Mouse (Mus musculus) adipocyte (in vitro differentiated cells): ENCODE data around the gene Qrich2.
"Not testable (repeated sequence)": the region's sequence is repeated elsewhere in the genome, so short reads cannot be mapped to it uniquely, and the experiment has no call there.

ENCODE experiments used
- DNase-seq: peaks from one replicate; pipeline ENCODE4 v3.0.0-alpha.2; 2016; ENCODE audit warnings: low spot score

Gene Qrich2

DNA sequence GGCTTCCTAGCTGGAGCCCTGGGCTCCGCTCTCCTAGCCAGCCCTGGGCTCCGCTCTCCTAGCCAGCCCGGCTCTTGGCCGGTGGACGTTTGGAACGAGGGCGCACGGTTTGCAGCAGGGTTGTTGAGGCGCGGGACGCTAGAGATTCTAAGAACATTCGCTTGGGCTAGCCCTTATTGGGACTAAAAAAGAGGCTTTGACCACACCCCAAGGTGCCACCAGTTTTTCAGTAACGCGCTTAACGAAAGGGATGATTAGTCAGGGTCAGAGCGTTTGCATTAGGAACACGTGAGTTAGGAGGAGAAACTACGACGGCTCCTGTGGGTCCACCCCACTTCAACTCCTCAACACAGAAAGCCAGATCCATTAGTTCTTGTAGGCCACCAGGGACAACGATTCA, at the start of gene Qrich2:
Gene Qrich2 (minus strand): TSS at position 101 of the 400 bp plus-strand sequence.
- DNase-seq = no peak

DNA sequence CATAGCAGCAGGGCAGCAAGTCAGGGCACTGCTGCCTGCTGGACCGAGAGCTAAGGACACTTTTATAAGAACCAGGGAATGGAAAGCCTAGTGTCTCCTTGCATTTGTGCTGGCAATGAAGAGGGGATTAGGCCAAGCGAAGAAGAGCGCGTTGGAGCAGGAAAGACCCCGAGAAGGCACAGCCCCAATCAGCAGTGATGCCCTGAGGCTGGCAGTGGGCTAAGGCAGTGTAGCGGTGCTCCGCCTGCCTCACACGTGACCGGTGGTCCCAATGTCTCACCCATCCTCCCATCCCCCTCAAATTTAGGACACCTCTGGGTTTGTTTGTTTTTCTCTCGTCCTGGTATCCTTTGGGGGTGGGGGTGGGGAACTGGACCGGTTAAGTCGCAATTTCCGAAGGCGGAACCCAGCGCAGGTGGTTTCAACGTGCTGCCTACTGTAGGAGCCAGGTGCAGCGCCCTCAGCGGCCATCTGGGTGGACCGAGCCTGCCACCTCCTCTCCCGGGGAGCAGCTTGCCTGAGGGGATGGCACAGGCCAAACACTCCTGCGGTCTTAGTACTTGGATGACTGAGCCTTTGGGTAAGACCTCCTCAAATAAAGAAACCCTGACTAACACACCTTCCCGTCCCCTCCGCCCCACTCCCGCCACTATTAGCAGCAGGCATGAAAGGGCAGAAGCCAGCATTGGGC, 49.4 kb upstream of the Qrich2 start:
- no peak for DNase-seq

DNA sequence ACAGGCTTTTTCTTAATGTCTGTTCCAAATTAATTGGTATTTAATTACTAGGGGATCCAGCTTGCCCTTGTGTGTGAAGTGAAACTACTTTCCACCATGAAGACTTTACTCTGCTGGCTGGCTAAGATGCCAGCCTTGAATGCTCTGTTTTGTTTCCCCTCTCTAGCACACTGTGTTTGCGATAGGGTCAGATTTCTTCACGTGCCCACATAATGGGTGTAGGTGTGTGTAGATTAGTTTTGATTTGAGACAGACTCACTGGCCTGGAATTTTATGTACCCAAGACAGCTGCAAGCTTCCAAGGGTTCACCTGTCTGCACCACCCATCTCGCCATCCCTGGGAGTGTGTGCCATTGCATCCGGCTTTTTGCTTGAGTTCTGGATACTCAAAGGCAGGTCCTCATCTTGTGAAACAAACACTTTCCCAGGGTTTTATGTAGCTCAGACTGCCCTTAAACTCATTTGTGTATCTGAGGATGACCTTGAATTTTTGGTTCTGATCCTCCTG, 47.5 kb upstream of the Qrich2 start:
- DNase-seq = no peak

DNA sequence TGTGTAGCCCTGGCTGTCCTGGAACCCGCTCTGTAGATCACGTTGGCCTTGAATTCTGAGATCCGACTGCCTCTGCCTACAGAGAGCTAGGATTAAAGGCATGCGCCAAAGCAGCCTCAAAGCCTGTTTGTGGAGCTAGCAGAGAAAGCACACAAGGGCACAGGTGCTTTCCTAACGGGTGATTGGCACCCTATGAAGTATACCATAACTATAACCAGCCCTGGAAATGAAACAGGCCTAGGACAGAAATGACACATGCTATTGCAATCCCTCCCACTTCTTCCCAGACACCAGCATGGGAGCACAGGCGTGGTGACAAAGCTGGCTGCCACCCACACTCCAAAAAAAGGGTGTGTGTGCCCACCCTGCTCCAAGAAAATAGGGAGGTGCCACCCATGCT, 46.9 kb upstream of the Qrich2 start:
- no peak for DNase-seq

DNA sequence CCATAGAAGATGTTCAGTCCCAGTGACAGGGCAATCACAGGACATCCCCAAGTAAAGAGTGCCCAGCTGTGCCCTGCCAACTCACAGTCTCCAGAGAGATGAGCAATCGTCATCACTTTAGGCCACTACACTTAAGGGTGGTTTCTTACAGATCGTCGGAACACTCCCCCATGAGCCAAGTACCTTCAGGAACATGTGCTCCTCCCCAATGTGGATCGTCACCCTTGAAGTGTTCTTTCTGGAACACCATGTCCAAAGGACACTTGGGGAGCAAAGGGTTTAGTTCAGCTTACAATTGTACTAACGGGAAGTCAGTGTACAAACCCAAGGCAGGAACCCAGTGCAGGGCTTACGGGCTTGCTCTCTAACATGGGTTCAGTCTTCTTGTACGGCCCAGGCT, 46.1 kb upstream of the Qrich2 start:
- DNase-seq = no peak

DNA sequence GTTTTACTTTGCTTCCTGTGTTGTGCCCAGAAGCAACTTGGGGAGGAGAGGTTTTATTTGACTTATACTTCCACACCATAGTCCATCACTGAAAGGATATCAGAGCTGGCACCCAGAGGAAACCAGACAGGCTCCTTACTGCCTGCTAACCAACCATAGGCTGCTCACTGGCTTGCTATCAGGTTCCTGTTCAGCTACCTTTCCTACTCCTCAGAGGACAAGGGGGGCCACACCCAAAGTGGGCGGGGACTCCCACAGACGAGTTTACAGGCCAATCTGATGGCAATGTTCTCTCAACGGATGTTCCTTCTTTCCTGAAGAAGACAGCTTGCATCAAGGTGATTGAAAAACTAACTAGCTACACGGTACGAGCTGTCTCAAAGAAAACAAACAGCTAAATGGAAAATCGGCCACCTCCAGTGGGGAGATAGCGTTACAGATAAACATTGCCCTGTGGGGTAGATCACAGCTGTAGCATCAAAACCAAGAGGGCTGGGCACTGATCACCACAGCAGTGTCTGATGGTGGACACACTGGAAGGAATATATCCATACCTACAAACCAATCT, 45.3 kb upstream of the Qrich2 start:
- no peak for DNase-seq

DNA sequence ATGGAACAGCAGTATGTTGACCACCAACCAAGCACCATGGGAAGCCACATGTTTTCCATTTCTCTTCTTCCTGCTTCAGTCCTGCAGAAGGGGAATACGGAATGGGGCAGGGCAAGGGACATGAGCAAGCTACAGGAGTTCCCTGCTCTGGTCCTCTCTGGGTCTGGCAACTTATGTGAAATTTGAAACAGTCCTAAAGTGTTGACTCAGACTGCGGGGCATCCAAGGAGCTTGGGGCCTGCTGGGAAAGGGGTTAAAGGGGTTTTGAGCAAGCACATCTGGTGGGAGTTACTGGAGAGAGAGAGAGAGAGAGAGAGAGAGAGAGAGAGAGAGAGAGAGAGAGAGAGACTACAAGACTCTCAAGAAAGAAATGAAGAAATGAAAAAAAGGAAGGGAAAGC, 42.6 kb upstream of the Qrich2 start:
- peak; percentile 70 for DNase-seq

DNA sequence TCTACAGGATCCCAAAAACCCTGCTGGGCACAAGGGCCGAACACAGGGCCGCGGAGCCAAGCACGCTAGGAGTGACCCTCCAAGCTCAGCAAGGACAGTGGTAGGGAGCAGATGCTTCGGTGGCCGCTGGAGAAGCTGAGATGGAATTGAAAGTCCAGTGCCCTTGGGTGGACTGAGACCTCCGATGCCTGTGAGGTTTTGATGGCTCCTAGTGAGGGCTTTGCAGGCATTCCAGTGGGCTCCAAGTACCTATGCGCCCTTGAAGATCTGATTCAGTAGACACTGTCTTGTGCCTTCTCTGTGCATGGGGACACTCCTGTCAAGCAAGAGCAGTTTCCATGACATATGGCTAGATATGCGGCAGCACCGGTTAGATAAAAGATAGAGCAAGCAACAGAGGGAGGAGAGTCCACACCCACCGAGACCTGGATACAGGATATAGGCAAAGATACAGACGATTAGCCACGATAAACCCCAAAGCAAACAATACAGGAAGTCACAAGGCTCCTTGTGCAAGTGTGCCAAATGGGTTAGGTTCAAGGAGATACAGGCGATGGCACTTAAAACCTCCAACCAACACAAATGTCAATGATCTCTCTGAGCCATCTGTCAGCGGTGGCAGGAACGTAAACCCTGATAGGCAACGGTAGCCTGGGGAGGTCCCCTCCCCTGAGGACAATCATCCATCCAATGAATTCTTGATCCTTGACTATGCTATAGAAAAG, 40.3 kb upstream of the Qrich2 start:
- DNase-seq = no peak

DNA sequence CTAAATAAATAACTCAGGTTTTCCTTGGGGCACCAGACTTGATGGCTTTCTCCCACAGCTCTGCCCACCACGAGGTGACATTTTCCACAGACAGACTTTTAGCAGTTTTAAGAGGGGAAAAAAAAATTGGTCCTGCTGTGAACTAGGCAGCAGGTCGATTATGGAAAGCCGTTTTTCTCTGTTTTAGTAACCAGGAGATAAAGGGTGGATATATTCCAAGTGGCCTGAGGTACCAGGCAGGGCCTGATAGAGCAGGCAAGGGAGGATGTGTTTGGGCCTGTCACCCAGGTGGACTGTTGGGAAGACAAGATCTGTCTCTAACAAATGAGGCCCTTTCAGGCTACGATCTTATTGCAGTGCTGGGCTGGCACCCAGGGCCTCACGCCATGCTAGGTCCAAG, 39.5 kb upstream of the Qrich2 start:
- no peak for DNase-seq

DNA sequence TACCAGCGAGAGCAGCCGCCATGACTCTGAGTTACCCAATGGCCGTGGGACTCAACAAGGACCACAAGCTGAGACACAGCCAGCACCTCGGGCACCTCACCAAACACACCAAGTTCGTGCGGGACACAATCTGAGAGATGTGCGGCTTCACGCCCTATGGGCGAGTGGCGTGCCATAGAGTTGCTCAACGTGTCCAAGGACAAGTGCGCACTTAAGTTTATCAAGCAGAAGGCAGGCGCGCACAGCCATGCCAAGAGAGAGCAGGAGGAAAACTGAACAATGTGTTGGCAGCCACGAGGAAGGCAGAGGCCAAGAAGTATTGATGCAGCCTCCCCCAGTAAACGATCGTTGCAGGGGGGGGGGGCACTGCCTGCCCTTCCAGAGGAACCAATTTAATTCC, 38.5 kb upstream of the Qrich2 start:
- DNase-seq = no peak

DNA sequence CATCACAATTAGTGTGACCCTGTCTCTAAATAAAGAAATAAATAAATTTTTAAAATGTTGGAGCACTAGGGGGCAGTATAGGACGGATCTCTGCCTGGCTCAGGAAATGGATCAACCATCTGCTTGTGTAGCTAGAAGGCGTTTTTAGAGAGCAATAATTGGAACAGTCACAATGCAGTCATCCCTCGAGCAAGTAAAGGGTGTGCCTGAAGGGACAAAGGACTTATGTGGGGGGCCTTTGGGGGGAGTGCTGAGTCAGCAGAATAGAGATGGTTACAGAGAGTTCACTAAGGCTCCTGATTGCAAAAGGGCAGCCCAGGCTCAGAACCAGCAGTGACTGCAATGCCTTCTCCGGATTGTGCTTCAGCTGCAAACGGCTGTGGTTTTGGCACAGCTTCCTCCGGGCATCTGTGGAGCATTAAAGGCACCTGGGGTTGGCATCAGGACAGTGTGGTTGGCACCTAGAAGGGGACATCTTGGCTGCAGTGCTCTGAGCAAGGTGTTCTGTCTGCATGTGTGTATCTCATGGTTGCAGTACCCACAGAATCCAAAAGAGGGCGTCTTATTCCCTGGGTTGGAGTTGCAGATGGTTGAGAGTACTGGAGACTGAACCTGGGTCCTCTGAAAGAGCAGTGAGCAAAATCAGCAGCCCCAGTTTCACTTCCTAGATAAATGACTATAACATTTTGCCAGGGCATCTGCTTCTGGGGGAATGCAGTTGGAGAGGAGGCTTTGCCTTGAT, 35.1 kb upstream of the Qrich2 start:
- DNase-seq = peak; percentile 76

DNA sequence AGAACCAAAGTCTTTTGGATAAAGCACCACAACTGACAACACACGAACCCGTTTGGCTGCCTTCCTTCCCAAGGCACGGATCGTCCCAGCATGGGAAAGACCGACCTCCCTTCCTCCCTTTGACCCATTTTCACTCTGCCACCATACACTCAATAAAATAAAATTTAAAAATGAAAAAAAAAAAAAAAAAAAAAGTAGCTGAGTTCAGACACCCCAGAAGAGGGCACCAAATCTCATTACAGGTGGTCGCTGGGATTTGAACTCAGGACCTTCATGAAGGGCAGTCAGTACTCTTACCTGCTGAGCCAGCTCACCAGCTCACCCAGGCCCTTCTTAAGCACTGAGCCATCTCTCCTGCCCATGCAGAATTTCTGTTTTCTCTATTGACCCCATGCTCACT, 33.0 kb upstream of the Qrich2 start:
- no peak for DNase-seq

DNA sequence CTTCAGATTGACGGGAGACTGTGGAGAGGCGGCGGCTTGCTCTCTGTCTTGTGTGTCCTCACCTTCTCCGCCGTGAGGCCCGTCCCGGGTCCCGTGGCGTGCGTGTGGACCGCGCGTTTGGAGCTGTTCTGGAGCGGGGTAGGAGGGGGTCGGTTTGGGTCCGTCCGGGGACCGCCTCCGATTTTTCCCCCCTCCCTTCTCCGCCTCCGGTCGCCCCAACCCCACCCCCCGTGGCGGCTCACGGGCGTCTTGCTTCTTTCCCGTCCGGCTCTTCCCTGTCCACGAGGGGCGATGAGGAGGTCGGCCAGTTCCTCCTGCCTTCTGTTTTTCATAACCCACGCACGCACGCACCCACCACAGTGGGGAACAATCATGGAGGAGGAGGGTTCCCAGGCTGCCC, 32.6 kb upstream of the Qrich2 start:
- DNase-seq = no peak

DNA sequence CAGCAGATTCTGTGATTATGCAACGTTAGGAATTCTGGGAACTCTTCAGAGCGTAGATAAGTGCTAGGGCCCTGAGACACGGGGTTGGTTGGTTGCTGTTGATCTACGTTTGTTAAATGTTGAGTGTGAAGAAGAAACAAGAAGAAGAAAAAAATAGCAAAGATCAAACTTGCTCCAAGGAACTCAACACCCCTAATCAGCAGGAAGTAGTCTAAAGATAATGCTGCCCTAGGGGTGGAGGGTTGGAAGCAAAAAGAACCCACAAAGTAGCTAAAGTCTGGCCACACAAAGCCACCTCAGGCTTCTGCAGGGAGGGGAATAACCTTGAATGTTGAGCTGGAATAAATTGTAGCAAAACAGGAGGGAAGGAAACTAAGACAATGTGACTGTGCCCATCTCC, 31.3 kb upstream of the Qrich2 start:
- no peak for DNase-seq

DNA sequence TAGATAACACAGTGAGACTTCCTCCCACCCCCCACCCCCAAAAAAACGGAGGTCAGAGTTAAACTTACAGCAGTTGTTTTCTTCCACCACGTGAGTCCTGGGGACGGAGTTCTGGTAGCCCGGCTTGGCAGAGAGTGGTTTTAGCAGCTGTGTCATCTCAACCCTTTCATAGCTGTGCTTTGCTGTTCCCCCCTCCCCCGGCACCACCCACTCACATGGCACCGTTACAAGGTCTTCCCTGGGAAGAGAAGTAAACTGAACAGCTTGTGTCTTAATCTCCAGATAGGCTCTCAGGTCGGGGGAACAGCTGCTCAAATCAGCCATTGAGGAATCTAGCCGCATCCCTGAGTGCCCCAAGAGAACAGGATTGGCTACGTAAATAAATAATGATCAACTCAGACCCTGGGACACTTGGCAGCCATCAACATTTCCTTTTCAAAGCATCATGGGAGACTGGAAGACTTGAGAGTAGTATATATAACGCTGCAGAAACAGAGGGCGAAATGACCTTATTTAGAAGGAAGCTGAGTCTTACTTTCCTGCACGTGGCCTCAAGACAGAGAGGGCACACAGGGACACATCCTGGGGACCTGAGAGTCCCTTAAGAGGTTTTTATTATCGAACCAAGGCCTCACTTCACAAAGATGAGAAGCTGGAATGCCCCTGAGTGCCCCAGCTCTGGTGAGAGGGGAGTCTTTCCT, 28.6 kb upstream of the Qrich2 start:
- DNase-seq = peak; percentile 70

DNA sequence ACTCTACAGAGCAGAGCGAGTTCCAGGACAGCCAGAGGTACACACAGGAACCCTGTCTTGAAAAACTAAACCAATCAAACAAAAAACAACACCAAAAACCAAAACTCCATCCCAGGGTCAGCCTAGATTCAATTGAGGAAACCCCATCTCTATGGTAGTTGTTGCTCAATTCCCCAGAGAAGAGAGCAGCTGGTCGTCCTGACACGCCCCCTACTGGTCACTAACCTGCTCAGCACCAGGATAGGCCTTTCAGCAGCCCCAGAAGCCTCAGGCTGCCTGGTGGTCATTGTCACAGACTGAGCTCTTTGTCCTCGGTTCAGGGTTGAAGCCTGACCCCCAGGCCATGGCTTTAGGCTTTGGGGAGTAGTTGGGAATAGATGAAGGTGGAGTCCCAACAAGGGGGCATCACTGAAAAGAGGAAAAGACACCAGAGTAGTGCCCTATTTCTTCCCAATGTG, 27.8 kb upstream of the Qrich2 start, which contains the start of gene Prpsap1:
Gene Prpsap1 (minus strand): TSS at position 408 of the 458 bp plus-strand sequence.
- DNase-seq = peak; percentile 82

DNA sequence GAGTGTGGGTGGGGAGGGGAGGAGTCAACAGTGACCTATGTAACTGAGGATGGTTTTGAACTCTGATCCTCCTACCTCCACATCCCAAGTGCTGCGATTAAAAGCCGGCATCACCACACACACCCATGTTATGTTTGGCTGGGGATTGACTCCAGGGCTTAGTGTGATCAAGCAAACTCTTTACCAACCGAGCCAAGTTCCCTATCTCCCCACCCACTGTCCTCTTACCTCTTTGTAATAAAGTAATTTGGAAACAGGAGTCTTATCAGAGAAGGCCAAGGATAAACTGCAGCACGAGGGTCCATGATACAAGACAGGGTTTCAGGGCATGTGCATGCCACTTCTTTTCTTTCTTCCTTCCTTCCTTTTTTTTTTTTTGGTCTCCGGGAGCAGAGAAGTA, 27.1 kb upstream of the Qrich2 start:
- no peak for DNase-seq

DNA sequence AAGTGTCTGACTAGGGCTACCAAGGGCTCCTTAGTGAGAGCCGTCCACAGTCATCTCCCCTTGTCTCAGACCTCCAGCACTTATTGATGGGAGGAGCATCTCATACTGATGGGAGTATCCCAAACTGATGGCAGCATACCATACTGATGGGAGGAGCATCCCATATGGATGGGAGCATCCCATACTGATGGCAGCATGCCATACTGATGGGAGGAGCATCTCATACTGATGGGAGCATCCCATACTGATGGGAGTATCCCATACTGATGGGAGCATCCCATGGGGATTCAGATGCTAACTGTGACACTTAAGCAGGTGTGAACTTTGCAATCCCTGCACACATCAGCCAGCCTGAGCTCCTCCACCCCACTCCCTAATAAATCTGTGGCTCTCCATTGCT, 26.5 kb upstream of the Qrich2 start:
- not testable (repeated sequence) for DNase-seq

DNA sequence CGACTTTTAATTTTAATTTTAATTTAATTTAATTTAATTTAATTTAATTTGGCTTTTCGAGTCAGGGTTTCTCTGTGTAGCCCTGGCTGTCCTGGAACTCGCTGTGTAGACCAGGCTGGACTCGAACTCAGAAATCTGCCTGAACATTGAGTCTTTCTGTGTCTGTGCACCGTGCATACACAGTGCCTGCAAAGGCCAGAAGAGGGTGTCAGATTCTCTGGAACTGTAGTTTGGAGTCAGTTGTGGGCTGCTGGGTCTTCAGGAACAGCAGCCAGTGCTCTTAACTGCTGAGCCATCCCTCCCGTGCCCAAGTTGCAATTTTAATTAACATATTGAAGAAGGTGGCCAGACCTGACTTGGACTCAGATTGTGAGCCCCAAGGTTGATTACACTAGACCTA, 25.3 kb upstream of the Qrich2 start:
- DNase-seq = no peak

DNA sequence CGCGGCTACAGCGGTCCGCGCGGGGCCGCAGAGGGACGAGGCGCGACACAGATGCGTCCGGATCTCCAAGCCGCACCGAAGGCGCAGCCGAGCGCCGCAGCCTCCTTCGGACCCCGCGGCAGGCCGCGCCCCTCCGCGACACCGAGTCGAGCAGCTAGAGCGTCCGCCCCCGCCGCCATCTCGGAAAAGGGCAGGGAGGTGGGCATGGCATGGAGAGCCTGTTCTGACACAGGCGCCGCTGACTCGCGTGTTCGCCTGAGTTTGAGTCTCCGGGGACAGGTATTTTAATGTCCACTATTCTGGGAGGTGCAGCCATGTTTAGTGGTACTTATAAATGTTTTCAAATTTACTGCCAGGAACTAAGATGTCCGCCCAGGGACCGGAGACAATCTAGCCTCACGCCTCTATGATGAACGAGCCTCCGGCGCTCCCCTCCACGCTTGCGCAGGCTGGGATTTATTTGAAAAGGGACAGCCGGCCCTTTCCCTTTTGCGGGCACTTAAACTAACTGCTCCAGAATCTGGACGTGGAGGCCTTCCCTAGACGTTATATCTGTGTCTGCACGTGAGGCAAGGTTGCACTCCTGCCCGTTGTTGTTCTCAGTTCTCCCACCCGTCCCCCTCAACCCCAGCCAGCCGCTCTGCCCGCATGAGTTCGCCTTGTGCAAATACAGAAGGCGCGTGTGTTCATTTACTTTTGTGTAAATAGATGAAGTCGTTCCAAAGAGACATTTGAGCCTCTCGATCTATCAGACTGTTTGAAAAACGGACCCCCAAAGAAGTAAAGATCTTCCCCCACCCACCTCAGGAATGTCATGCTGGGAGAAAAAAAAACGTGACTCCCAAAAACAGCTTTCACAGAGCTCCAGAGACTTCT, 24.4 kb upstream of the Qrich2 start:
- peak; percentile 92 for DNase-seq

DNA sequence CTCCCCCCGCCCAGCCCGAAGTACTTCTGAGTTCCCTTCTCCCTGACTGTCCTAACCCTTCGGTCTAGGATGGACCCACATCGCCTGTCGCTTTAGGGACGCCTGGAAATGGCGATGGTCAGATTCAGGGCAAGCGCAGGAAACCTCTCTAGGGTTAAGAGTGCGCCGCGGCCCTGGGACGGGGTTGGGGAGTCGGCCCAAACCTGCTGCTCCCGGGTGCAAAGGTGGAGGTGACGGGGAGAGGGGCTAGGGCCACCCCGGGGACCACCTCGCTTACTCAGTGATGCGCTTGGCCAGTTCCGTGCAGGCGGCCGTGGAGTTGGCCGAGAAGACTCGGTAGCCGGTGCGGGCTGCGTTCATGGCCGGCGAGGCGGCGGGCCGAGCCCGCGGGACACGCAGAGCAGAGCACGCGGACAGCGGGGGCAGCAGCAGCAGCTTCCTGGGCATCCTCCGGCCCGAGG, 23.8 kb upstream of the Qrich2 start:
- peak; percentile 43 for DNase-seq
